19 mouse cellular contexts compared by ENCODE assay signal in genomic region chr5:64519036-64519435, GRCm38 (mm10).
DNase-seq lines count a peak whose midpoint lies in the region; ATAC-seq lines count a peak whose summit lies in the region.
"Had no signal": no experiment of that assay in that cellular context is flagged by ENCODE, and none has a peak within 500 bp of the region (broad histone marks: within the 10 kb centered on the region; RNA-seq: fewer than 3 reads in every experiment).

No protein-coding gene starts in this region.

- no peak overlapping the region for H3K9ac ChIP-seq in kidney, embryonic 16.5 days (replicated peaks; ENCODE audit: low read length)
- H3K9ac ChIP-seq: forebrain, postnatal 0 days; hindbrain, embryonic 12.5 days; liver, embryonic 12.5 days; lung, embryonic 14.5 days had no signal

- H3K4me1 ChIP-seq in kidney, embryonic 16.5 days (ENCODE audit: insufficient read depth, low read length) = peaks cover 15% of the 10 kb centered on the region; the same call in 1 of the 2 replicates
- peaks cover 14% of the 10 kb centered on the region for H3K4me1 ChIP-seq in midbrain, embryonic 10.5 days
- H3K4me1 ChIP-seq: liver, embryonic 12.5 days had no signal

- H3K27ac ChIP-seq in kidney, embryonic 16.5 days (ENCODE audit: low read length) = no peak overlapping the region
- no peak overlapping the region for H3K27ac ChIP-seq in midbrain, embryonic 10.5 days (replicated peaks)
- H3K27ac ChIP-seq: heart, adult 2 months; hindbrain, embryonic 12.5 days; left cerebral cortex, adult 2 months; liver, embryonic 12.5 days had no signal

- no peaks in the 10 kb centered on the region for H3K36me3 ChIP-seq in kidney, embryonic 16.5 days (ENCODE audit: insufficient read depth, low read length)
- no peaks in the 10 kb centered on the region for H3K36me3 ChIP-seq in midbrain, embryonic 10.5 days
- H3K36me3 ChIP-seq: hindbrain, embryonic 12.5 days; liver, embryonic 12.5 days had no signal

- ATAC-seq in kidney, embryonic 16.5 days (ENCODE audit: low FRiP score, low TSS enrichment) = no peak
- ATAC-seq: forebrain, postnatal 0 days; liver, embryonic 12.5 days; midbrain, embryonic 16.5 days had no signal

- no peak overlapping the region for H3K4me2 ChIP-seq in kidney, embryonic 16.5 days (replicated peaks; ENCODE audit: low read depth, low read length)
- H3K4me2 ChIP-seq: hindbrain, embryonic 12.5 days; liver, embryonic 12.5 days; lung, embryonic 14.5 days had no signal

- H3K9me3 ChIP-seq in kidney, embryonic 16.5 days (ENCODE audit: low read length) = no peaks in the 10 kb centered on the region
- no peaks in the 10 kb centered on the region for H3K9me3 ChIP-seq in midbrain, embryonic 10.5 days (replicated peaks)
- H3K9me3 ChIP-seq: hindbrain, embryonic 12.5 days; liver, embryonic 12.5 days had no signal

- no peaks in the 10 kb centered on the region for H3K27me3 ChIP-seq in kidney, embryonic 16.5 days (ENCODE audit: insufficient read depth, low read length)
- H3K27me3 ChIP-seq in midbrain, embryonic 10.5 days (ENCODE audit: low read depth, poor library complexity, severe bottlenecking) = no peaks in the 10 kb centered on the region
- H3K27me3 ChIP-seq: hindbrain, embryonic 12.5 days; liver, embryonic 12.5 days had no signal

- H3K4me3 ChIP-seq in kidney, embryonic 16.5 days (ENCODE audit: low read length) = no peak overlapping the region
- H3K4me3 ChIP-seq in midbrain, embryonic 10.5 days = no peak overlapping the region
- H3K4me3 ChIP-seq: heart, adult 2 months; hindbrain, embryonic 12.5 days; left cerebral cortex, adult 2 months; liver, embryonic 12.5 days had no signal

- peak; percentile 52 for DNase-seq in kidney, adult 11 months
- DNase-seq in CD4-positive, CD25-positive, alpha-beta regulatory T cell, adult 2 months (ENCODE audit: low read depth, low spot score) = peak; percentile 54
- DNase-seq in T-cell, adult 2 months (ENCODE audit: low spot score) = peak; percentile 80
- DNase-seq in kidney, postnatal 25 days = peak; percentile 37 to 73
- no peak for DNase-seq in midbrain, embryonic 10.5 days (ENCODE audit: low spot score)
- DNase-seq in spleen, postnatal 14 days (ENCODE audit: low spot score in 2 of 2) = no peak
- DNase-seq: adrenal gland, adult 8-10 months; B cell, adult 2 months; cerebellum, adult 11 months; cerebellum, postnatal 25 days; forebrain, postnatal 0 days; heart, adult 2 months; lung, embryonic 14.5 days; right cerebral cortex, adult 18-20 months had no signal

- 57% methylated on average over 7 of the region's 7 CpGs for WGBS in kidney, embryonic 16.5 days
- WGBS in midbrain, embryonic 10.5 days = 90% methylated on average over 7 of the region's 7 CpGs

Comparison
In these comparisons a context has a peak if more than half of its experiments do, and no peak if none do; other contexts are left out.
1. DNase-seq: peak in kidney, adult 11 months (single experiment), CD4-positive, CD25-positive, alpha-beta regulatory T cell, adult 2 months (single experiment), T-cell, adult 2 months (single experiment) and kidney, postnatal 25 days (2 of 2); none in midbrain, embryonic 10.5 days (single experiment) and spleen, postnatal 14 days (0 of 2).